Mouse (Mus musculus) right cerebral cortex, adult 2 months (tissue): ENCODE measurements around the gene Mms19.

Source experiments
- DNase-seq, 2 experiments: peaks; one replicate each; pipeline ENCODE4 v3.0.0; 2021 to 2022; ENCODE audit warnings: low spot score in 2 of 2

Mms19 gene

GRCm38 (mm10) chr19:41998770-41999548, 18.0 kb upstream of the Mms19 start:
- no peak for DNase-seq

GRCm38 (mm10) chr19:41997090-41997489, 16.1 kb upstream of the Mms19 start:
- no peak for DNase-seq

GRCm38 (mm10) chr19:41995483-41995882, 14.5 kb upstream of the Mms19 start:
- DNase-seq = no peak

GRCm38 (mm10) chr19:41994023-41994422, 13.1 kb upstream of the Mms19 start:
- DNase-seq = no peak

GRCm38 (mm10) chr19:41993484-41993883, 12.5 kb upstream of the Mms19 start:
- peak; percentile 83 to 84 for DNase-seq

- no peak for DNase-seq
Measured at GRCm38 (mm10) chr19:41992971-41993370, 12.0 kb upstream of the Mms19 start.

- no peak for DNase-seq
Measured at GRCm38 (mm10) chr19:41991926-41992477, 11.0 kb upstream of the Mms19 start.

GRCm38 (mm10) chr19:41989810-41990209, 8.9 kb upstream of the Mms19 start:
- DNase-seq = no peak

- DNase-seq = no peak
Measured at GRCm38 (mm10) chr19:41987206-41987605, 6.2 kb upstream of the Mms19 start.

- no peak for DNase-seq
Measured at GRCm38 (mm10) chr19:41985994-41986393, 5.0 kb upstream of the Mms19 start.

- no peak for DNase-seq
Measured at GRCm38 (mm10) chr19:41982791-41983150, 1.8 kb upstream of the Mms19 start.

GRCm38 (mm10) chr19:41981931-41982790, 1.2 kb upstream of the Mms19 start:
- peak; percentile 17 to 34 for DNase-seq

GRCm38 (mm10) chr19:41981595-41981927, 604 bp upstream of the Mms19 start, which contains the start of gene Ubtd1:
Gene Ubtd1, plus strand, starts transcription at chr19:41981763.
- no peak for DNase-seq

- peak in 1 of 2 experiments; percentile 39 for DNase-seq
Measured at GRCm38 (mm10) chr19:41980422-41980818, 537 bp downstream of the Mms19 start.

- peak; percentile 29 to 42 for DNase-seq
Measured at GRCm38 (mm10) chr19:41973891-41974794, 6.8 kb downstream of the Mms19 start.

- no peak for DNase-seq
Measured at GRCm38 (mm10) chr19:41969618-41970017, 11.3 kb downstream of the Mms19 start.

GRCm38 (mm10) chr19:41953574-41953973, 27.4 kb downstream of the Mms19 start:
- DNase-seq = peak in 1 of 2 experiments; percentile 42

GRCm38 (mm10) chr19:41952287-41952686, 28.7 kb downstream of the Mms19 start:
- no peak for DNase-seq

GRCm38 (mm10) chr19:41943841-41944240, 37.1 kb downstream of the Mms19 start:
- no peak for DNase-seq

- no peak for DNase-seq
Measured at GRCm38 (mm10) chr19:41938539-41938938, 42.4 kb downstream of the Mms19 start.

GRCm38 (mm10) chr19:41935921-41936320, 45.0 kb downstream of the Mms19 start:
- no peak for DNase-seq

GRCm38 (mm10) chr19:41934124-41934523, 46.8 kb downstream of the Mms19 start:
- DNase-seq = no peak
